Mouse (Mus musculus) heart, adult 2 months (tissue): ENCODE data around the gene Foxo6. TPM values are rescaled to one million over a fixed set of nuclear protein-coding genes. Genes with fewer than 3 reads are reported as not detected.

Experiments used
- DNase-seq, 2 experiments: peaks; one replicate each; pipeline ENCODE4 v3.0.0; 2021
- H3K27ac ChIP-seq: fragments of 200-600 bp; 2 replicates; pipeline ENCODE4 v1.8.1; 2022
- H3K27me3 ChIP-seq: fragments of 200-500 bp; 2 replicates; pipeline ENCODE4 v1.6.1; 2012; ENCODE audit warnings: mild to moderate bottlenecking, low read length, inconsistent platforms, mixed read lengths; ENCODE audit not compliant: control insufficient read depth, insufficient read depth
- H3K36me3 ChIP-seq: fragments of 200-500 bp; 2 replicates; pipeline ENCODE4 v1.6.1; 2012; ENCODE audit warnings: low read length, inconsistent platforms; ENCODE audit not compliant: control insufficient read depth, insufficient read depth
- H3K4me1 ChIP-seq: fragments of 200-500 bp; 2 replicates; pipeline ENCODE4 v1.6.1; 2011; ENCODE audit warnings: low read length; ENCODE audit not compliant: control insufficient read depth, insufficient read depth
- H3K4me3 ChIP-seq: fragments of 200-600 bp; 2 replicates; pipeline ENCODE4 v1.8.1; 2022
- H3K79me2 ChIP-seq: fragments of 200-500 bp; replicated peaks from 2 replicates; pipeline ENCODE4 v1.6.1; 2012; ENCODE audit warnings: mild to moderate bottlenecking, inconsistent platforms, low read length, moderate library complexity, mixed read lengths; ENCODE audit not compliant: control insufficient read depth, insufficient read depth
- H3K9ac ChIP-seq: fragments of 200-500 bp; 2 replicates; pipeline ENCODE4 v1.6.1; 2012; ENCODE audit warnings: low read depth, mild to moderate bottlenecking, control low read depth, inconsistent platforms, low read length, mixed read lengths
- CTCF ChIP-seq: fragments of 200-600 bp; IDR thresholded peaks from 2 replicates; pipeline ENCODE4 v1.8.1; 2022; ENCODE audit warnings: antibody characterized with exemption, mild to moderate bottlenecking, moderate library complexity
- EP300 ChIP-seq: fragments of 200-500 bp; IDR thresholded peaks from 2 replicates; pipeline ENCODE4 v1.6.1; 2011; ENCODE audit warnings: low read depth, low read length, control low read depth; ENCODE audit not compliant: insufficient read depth
- POLR2A ChIP-seq: fragments of 200-500 bp; IDR thresholded peaks from 2 replicates; pipeline ENCODE4 v1.6.1; 2011; ENCODE audit warnings: mild to moderate bottlenecking, low read depth, low read length, control low read depth; ENCODE audit not compliant: insufficient read depth
- WGBS: fragments of 180-500 bp; shearing (Covaris S2); methylation state at CpG from one replicate; pipeline ENCODE4 v1.1.7; 2018; 5-methylcytosine and 5-hydroxymethylcytosine counted together
- intact Hi-C: fragments of 180-260 bp; cut with DNase I; formaldehyde crosslinking; loops from one replicate; pipeline ENCODE4 v1.15.1; 2025
- polyA plus RNA-seq: library from polyadenylated mRNA; depleted of rRNA; stranded (reverse); fragments of >200 nt; gene quantifications from 2 replicates; pipeline ENCODE4 v1.2.3, GENCODE M21; 2012
- total RNA-seq, 2 experiments: library from RNA; stranded (reverse); gene quantifications; 2 replicates each; pipeline ENCODE4 v1.2.3; 2021

Foxo6 gene
- total and polyA plus RNA-seq, 3 experiments: 3.3 to 5.5 (median 5.4) TPM

DNA sequence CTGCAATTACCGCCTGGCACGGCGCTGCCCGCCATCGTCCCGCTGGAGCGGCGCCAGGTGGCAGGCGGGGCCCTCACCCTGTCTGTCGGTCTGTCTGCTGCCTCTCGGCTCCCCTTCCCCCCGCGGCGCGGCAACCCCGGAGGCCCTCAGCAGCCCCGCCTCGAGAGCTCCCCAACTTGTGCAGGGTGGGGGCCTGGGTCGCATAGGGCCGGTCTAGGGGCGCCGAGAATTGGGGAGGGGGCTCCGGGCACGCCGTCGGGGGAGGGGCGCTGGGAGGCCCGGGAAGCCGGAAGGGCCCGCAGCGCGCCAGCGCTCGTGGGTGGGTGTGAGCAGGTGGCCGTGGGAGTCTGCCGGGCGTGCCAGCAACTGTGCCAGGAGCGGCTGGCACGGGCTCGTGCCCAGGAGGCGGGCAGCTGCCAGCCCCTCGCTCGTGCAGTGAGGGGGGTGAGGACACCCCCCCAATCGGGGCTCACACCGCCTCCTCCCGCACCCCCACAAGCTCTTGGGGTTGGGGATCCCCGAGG, 4.5 kb downstream of the Foxo6 start:
- Histone ChIP-seq H3K9ac (peak overlapping the region; percentile 60), H3K79me2 (no peaks in the 10 kb centered on the region), H3K4me3 (peak overlapping the region; percentile 38), H3K27ac (peak overlapping the region; percentile 65), H3K27me3 (no peaks in the 10 kb centered on the region), H3K36me3 (no peaks in the 10 kb centered on the region), H3K4me1 (peaks cover 3% of the 10 kb centered on the region; the same call in 1 of the 2 replicates)
- TF ChIP-seq POLR2A (no peak), CTCF (no peak)
- intact Hi-C loops: no loop called here
- peak; percentile 62 to 64 for DNase-seq
- WGBS: under 1% methylated on average over 47 of the region's 47 CpGs

DNA sequence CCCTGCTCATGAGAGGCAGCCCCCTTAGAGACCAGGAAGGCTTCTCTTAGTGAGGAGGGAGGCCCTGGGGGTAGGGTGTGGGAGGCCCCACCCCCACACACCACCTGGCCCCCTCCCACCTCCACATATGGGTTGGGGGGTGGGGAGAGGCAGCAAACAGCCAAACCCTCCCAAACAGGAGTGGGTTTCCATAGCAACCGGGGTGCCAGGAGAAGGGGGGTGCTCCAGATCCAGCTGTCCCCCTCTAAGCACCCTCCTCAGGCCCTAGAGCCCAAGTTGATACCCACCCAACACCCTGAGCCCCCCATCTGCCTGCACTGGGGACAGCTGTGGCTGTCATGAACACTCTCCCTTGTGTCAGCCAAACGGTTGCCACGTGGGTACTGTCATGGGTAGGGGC, 6.1 kb downstream of the Foxo6 start:
- 77% methylated on average over 3 of the region's 3 CpGs for WGBS
- H3K27ac ChIP-seq: no peak overlapping the region
- H3K36me3 ChIP-seq: no peaks in the 10 kb centered on the region
- H3K79me2 ChIP-seq: no peaks in the 10 kb centered on the region
- no peak for DNase-seq
- no peak overlapping the region for H3K4me3 ChIP-seq
- intact Hi-C loops: no loop called here
- peaks cover 8% of the 10 kb centered on the region; the same call in 1 of the 2 replicates for H3K4me1 ChIP-seq
- no peak overlapping the region for H3K9ac ChIP-seq
- H3K27me3 ChIP-seq: no peaks in the 10 kb centered on the region
- TF ChIP-seq EP300: no peak
- no peak for TF ChIP-seq CTCF
- TF ChIP-seq POLR2A: no peak

DNA sequence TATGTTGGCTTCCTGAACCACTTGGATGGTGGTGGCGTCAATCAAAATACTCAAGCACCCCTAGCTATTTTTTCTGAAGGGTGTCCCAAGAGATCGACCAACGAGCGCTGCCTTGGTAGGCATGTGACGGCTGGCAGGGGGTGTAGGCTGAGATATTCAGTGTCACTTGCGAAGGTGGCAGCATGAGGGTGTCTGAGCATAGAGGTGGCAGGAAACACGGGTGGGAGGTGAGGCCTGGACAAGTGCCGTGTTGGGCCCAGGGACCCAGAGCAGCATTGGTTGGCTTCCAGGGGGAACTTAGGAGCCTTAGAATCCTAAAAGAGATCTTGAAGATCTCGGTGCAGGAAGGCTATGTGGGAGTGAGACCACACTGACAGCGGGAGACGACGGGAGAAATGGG, 6.7 kb downstream of the Foxo6 start:
- DNase-seq: no peak
- Histone ChIP-seq H3K4me1 (peaks cover 8% of the 10 kb centered on the region; the same call in 1 of the 2 replicates), H3K27ac (no peak overlapping the region), H3K9ac (no peak overlapping the region), H3K36me3 (no peaks in the 10 kb centered on the region), H3K27me3 (no peaks in the 10 kb centered on the region), H3K79me2 (no peaks in the 10 kb centered on the region), H3K4me3 (no peak overlapping the region)
- intact Hi-C loops: no loop called here
- 76% methylated on average over 12 of the region's 12 CpGs for WGBS
- no peak for TF ChIP-seq CTCF
- no peak for TF ChIP-seq EP300
- TF ChIP-seq POLR2A: no peak

DNA sequence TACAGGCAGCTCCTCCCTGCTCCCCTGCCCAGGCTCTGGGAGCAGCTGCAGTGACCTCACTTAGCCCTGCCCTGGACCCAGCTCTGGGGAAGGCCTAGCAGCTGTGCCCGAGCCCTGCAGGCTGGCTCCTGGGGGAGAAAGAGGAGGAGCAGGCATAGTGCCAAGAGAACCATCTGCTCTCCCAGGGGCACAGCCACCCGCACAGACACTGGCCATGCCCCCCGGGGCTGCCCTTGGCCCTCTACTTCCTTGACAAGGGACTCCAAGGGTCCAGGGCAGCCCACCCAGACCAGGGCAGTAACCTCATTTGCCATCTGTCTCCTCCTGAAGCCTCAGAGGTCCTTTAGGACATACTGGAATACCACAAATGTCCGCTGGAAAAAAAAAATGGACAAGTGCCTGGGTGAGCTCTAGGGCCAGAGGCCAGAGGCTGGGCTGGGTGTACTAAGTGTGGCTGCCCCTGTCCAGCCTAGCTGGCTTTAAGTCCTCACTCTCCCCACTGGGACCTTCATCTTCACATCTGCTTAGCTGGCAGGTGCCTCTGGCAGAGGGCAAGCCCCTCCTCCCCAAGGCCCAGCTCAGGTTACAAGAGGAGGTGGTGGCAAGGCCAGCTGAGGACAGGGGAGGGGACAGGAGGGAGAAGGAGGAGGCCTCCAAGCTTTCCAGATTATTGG, 9.8 kb downstream of the Foxo6 start:
- Histone ChIP-seq H3K9ac (no peak overlapping the region), H3K4me3 (no peak overlapping the region), H3K36me3 (no peaks in the 10 kb centered on the region), H3K4me1 (peaks cover 5% of the 10 kb centered on the region; the same call in 1 of the 2 replicates), H3K27ac (peak overlapping the region; percentile 78; the same call in 1 of the 2 replicates), H3K27me3 (no peaks in the 10 kb centered on the region), H3K79me2 (no peaks in the 10 kb centered on the region)
- intact Hi-C loops: no loop called here
- 33% methylated on average over 4 of the region's 4 CpGs for WGBS
- 0 out of 2 replicates have a peak, but pooled peaks have one; percentile 10 for TF ChIP-seq POLR2A
- peak; percentile 83 for TF ChIP-seq EP300
- no peak for TF ChIP-seq CTCF
- peak; percentile 68 to 86 for DNase-seq

DNA sequence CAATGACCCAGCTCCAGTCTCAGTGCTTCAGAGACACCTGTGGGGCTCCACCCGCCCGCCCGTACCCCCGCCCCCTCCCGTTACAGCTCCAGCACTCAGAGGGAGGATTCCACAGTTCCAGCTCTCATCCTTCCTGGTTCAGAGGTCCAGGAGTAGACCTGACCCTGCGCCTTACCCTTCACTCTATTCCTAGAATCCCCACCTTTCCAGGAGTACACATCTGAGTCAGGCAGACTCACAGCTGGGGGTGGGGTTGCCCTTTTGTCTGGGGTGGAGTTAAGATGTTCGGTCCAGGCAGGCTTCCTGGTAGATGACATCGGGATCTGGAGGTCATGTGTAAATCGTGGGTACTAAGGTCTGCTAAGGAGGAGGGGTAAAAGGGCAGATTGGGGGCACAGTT, 11.7 kb downstream of the Foxo6 start:
- no peak for DNase-seq
- H3K4me1 ChIP-seq: peaks cover 5% of the 10 kb centered on the region; the same call in 1 of the 2 replicates
- H3K27me3 ChIP-seq: no peaks in the 10 kb centered on the region
- TF ChIP-seq POLR2A: no peak
- TF ChIP-seq CTCF: no peak
- no peak for TF ChIP-seq EP300
- H3K9ac ChIP-seq: no peak overlapping the region
- WGBS: 74% methylated on average over 9 of the region's 9 CpGs
- no peaks in the 10 kb centered on the region for H3K36me3 ChIP-seq
- intact Hi-C loops: loop anchor here (2.0 kb wide), 1 partner anchor 25 kb away; no protein-coding TSS in a partner anchor
- H3K4me3 ChIP-seq: no peak overlapping the region
- no peaks in the 10 kb centered on the region for H3K79me2 ChIP-seq
- H3K27ac ChIP-seq: no peak overlapping the region

DNA sequence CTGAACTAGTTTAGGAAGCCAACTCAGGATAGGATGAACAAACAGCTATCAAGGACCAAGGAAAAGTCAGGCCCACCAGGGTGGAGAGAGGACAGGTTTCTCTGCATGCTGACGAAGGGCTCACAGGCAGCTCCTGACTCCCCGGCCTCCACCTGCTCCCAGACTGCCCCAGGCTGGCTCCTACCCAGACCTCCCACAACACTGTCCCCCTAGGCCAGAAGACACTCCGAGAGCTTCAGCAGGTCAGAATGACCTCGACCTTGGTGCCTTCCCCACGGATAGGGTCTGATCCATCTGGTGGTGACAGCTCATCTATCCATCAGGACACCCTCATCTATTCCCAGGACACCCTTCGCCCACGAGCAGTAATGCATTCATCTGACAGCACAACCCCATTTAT, 13.6 kb downstream of the Foxo6 start:
- intact Hi-C loops: no loop called here
- 60% methylated on average over 7 of the region's 7 CpGs for WGBS
- H3K4me1 ChIP-seq: peaks cover 5% of the 10 kb centered on the region; the same call in 1 of the 2 replicates
- no peaks in the 10 kb centered on the region for H3K36me3 ChIP-seq
- H3K27ac ChIP-seq: no peak overlapping the region
- H3K79me2 ChIP-seq: no peaks in the 10 kb centered on the region
- H3K9ac ChIP-seq: no peak overlapping the region
- DNase-seq: no peak
- H3K4me3 ChIP-seq: no peak overlapping the region
- TF ChIP-seq CTCF (no peak), POLR2A (no peak), EP300 (no peak)
- no peaks in the 10 kb centered on the region for H3K27me3 ChIP-seq
